Mouse (Mus musculus) regulatory T cell (primary cell): ENCODE data around the gene Cd274.

Source experiments
- in situ Hi-C: fragments of 300-600 bp; cut with MboI, MseI; formaldehyde crosslinking; loops from one replicate; pipeline ENCODE4 v1.15.1; 2025; ENCODE audit warnings: high pct_unique_total_duplicates

Gene Cd274

GRCm38 (mm10) chr19:29366969-29367622 lies at the start of gene Cd274, which contains the start of gene Plgrkt:
Cd274 (plus strand) TSS chr19:29367455.
Plgrkt (minus strand) TSS chr19:29367390.
- in situ Hi-C loops = no loop called here

- in situ Hi-C loops = no loop called here
Measured at GRCm38 (mm10) chr19:29323416-29324049, 43.7 kb upstream of the Cd274 start.

- in situ Hi-C loops = no loop called here
Measured at GRCm38 (mm10) chr19:29325053-29325851, 42.0 kb upstream of the Cd274 start, which contains the start of gene Insl6. Insl6 (minus strand) TSS chr19:29325356.

GRCm38 (mm10) chr19:29325852-29326180 lies 41.4 kb upstream of the Cd274 start:
- in situ Hi-C loops = no loop called here

- in situ Hi-C loops = no loop called here
Measured at GRCm38 (mm10) chr19:29326396-29326795, 40.9 kb upstream of the Cd274 start.

- in situ Hi-C loops = no loop called here
Measured at GRCm38 (mm10) chr19:29326822-29327552, 40.3 kb upstream of the Cd274 start.

GRCm38 (mm10) chr19:29334068-29334745 lies 33.0 kb upstream of the Cd274 start, which contains the start of gene Rln1:
Rln1 (minus strand) TSS chr19:29334670.
- in situ Hi-C loops = no loop called here

GRCm38 (mm10) chr19:29336624-29337023 lies 30.6 kb upstream of the Cd274 start:
- in situ Hi-C loops = no loop called here

GRCm38 (mm10) chr19:29341029-29341428 lies 26.2 kb upstream of the Cd274 start:
- in situ Hi-C loops = no loop called here

- in situ Hi-C loops = no loop called here
Measured at GRCm38 (mm10) chr19:29342281-29342680, 25.0 kb upstream of the Cd274 start.

GRCm38 (mm10) chr19:29344868-29345267 lies 22.4 kb upstream of the Cd274 start:
- in situ Hi-C loops = no loop called here

GRCm38 (mm10) chr19:29345636-29346035 lies 21.6 kb upstream of the Cd274 start:
- in situ Hi-C loops = no loop called here

GRCm38 (mm10) chr19:29350991-29351390 lies 16.3 kb upstream of the Cd274 start:
- in situ Hi-C loops = loop anchor here (10.0 kb wide), 2 partner anchors 46 to 806 kb away; no protein-coding TSS in a partner anchor

- in situ Hi-C loops = loop anchor here (10.0 kb wide), 2 partner anchors 50 to 810 kb away; no protein-coding TSS in a partner anchor
Measured at GRCm38 (mm10) chr19:29354895-29355877, 12.1 kb upstream of the Cd274 start.

- in situ Hi-C loops = loop anchor here (10.0 kb wide), 2 partner anchors 51 to 811 kb away; no protein-coding TSS in a partner anchor
Measured at GRCm38 (mm10) chr19:29356281-29356680, 11.0 kb upstream of the Cd274 start.

- in situ Hi-C loops = no loop called here
Measured at GRCm38 (mm10) chr19:29360251-29360650, 7.0 kb upstream of the Cd274 start.

GRCm38 (mm10) chr19:29361468-29362130 lies 5.7 kb upstream of the Cd274 start:
- in situ Hi-C loops = no loop called here

- in situ Hi-C loops = no loop called here
Measured at GRCm38 (mm10) chr19:29362173-29362930, 4.9 kb upstream of the Cd274 start.
